Mouse (Mus musculus) thymus, adult 2 months (tissue): ENCODE data around the gene Cdk10. TPM values are rescaled to one million over a fixed set of nuclear protein-coding genes. Genes with fewer than 3 reads are reported as not detected.
"Not testable (repeated sequence)": the region's sequence is repeated elsewhere in the genome, so short reads cannot be mapped to it uniquely, and the experiment has no call there.

Experiments
- DNase-seq: peaks from one replicate; pipeline ENCODE4 v3.0.0; 2021
- H3K27ac ChIP-seq: fragments of 200-500 bp; 2 replicates; pipeline ENCODE4 v1.5.1; 2012; ENCODE audit warnings: low read length, control low read depth; ENCODE audit not compliant: control insufficient read depth, insufficient read depth
- H3K27me3 ChIP-seq: fragments of 200-500 bp; 2 replicates; pipeline ENCODE4 v1.6.1; 2012; ENCODE audit warnings: mild to moderate bottlenecking, low read length, moderate library complexity, mixed read lengths; ENCODE audit not compliant: control insufficient read depth, insufficient read depth
- H3K36me3 ChIP-seq: fragments of 200-500 bp; 2 replicates; pipeline ENCODE4 v1.6.1; 2012; ENCODE audit warnings: mild to moderate bottlenecking, low read length, moderate library complexity; ENCODE audit not compliant: control insufficient read depth, insufficient read depth
- H3K4me1 ChIP-seq: fragments of 200-500 bp; replicated peaks from 2 replicates; pipeline ENCODE4 v1.6.1; 2012; ENCODE audit warnings: low read length; ENCODE audit not compliant: control insufficient read depth, insufficient read depth
- H3K4me3 ChIP-seq: fragments of 200-500 bp; 2 replicates; pipeline ENCODE4 v1.5.1; 2012; ENCODE audit warnings: mild to moderate bottlenecking, low read length, control low read depth, moderate library complexity; ENCODE audit not compliant: control insufficient read depth, insufficient read depth
- CTCF ChIP-seq: fragments of 200-500 bp; IDR thresholded peaks from 2 replicates; pipeline ENCODE4 v1.5.1; 2012; ENCODE audit warnings: mild to moderate bottlenecking, control low read depth, low read length, moderate library complexity, borderline replicate concordance; ENCODE audit not compliant: control insufficient read depth, poor library complexity, insufficient read depth; ENCODE audit errors: extremely low read depth
- POLR2A ChIP-seq: fragments of 200-500 bp; IDR thresholded peaks from 2 replicates; pipeline ENCODE4 v1.6.1; 2012; ENCODE audit warnings: mild to moderate bottlenecking, low read length, control low read depth, moderate library complexity; ENCODE audit not compliant: control insufficient read depth, poor library complexity, insufficient read depth; ENCODE audit errors: extremely low read depth
- WGBS: fragments of 180-500 bp; shearing (Covaris S2); methylation state at CpG from one replicate; pipeline ENCODE4 v1.1.7; 2018; 5-methylcytosine and 5-hydroxymethylcytosine counted together
- polyA plus RNA-seq: library from polyadenylated mRNA; depleted of rRNA; stranded (reverse); fragments of >200 nt; gene quantifications from 2 replicates; pipeline ENCODE4 v1.2.3, GENCODE M21; 2012

Gene Cdk10
- polyA plus RNA-seq, 1 experiment, result 70.8 TPM

- Histone ChIP-seq H3K4me3 (peak overlapping the region; percentile 60), H3K36me3 (peaks cover 11% of the 10 kb centered on the region), H3K27ac (no peak overlapping the region), H3K4me1 (peaks cover 12% of the 10 kb centered on the region), H3K27me3 (no peaks in the 10 kb centered on the region)
- TF ChIP-seq CTCF, result no peak
- TF ChIP-seq POLR2A, result no peak
- no peak for DNase-seq
- WGBS, result 29% methylated on average over 22 of the region's 22 CpGs
These were observed 11.4 kb upstream of the Cdk10 start for GRCm38 (mm10) chr8:123213118-123213772.

GRCm38 (mm10) chr8:123215430-123215829, 9.2 kb upstream of the Cdk10 start:
- Histone ChIP-seq H3K36me3 (no peaks in the 10 kb centered on the region), H3K4me3 (no peak overlapping the region), H3K27me3 (no peaks in the 10 kb centered on the region), H3K27ac (no peak overlapping the region), H3K4me1 (peaks cover 12% of the 10 kb centered on the region)
- no peak for TF ChIP-seq POLR2A
- TF ChIP-seq CTCF, result no peak
- 87% methylated on average over 3 of the region's 3 CpGs for WGBS
- no peak for DNase-seq

GRCm38 (mm10) chr8:123220917-123221316, 3.7 kb upstream of the Cdk10 start:
- H3K4me1 ChIP-seq, result peaks cover 7% of the 10 kb centered on the region
- 18% methylated on average over 1 of the region's 1 CpGs for WGBS
- TF ChIP-seq POLR2A (no peak), CTCF (no peak)
- no peaks in the 10 kb centered on the region for H3K36me3 ChIP-seq
- no peak overlapping the region for H3K4me3 ChIP-seq
- no peak for DNase-seq
- no peaks in the 10 kb centered on the region for H3K27me3 ChIP-seq
- H3K27ac ChIP-seq, result no peak overlapping the region

- DNase-seq, result no peak
- no peaks in the 10 kb centered on the region for H3K27me3 ChIP-seq
- H3K36me3 ChIP-seq, result no peaks in the 10 kb centered on the region
- H3K4me1 ChIP-seq, result peaks cover 7% of the 10 kb centered on the region
- 89% methylated on average over 1 of the region's 1 CpGs for WGBS
- no peak overlapping the region for H3K27ac ChIP-seq
- no peak overlapping the region for H3K4me3 ChIP-seq
- no peak for TF ChIP-seq CTCF
- no peak for TF ChIP-seq POLR2A
These were observed 3.8 kb downstream of the Cdk10 start for GRCm38 (mm10) chr8:123228416-123228815.

- not testable (repeated sequence) for H3K27ac ChIP-seq, H3K27me3 ChIP-seq, DNase-seq, H3K4me3 ChIP-seq, H3K36me3 ChIP-seq, H3K4me1 ChIP-seq
- 88% methylated on average over 11 of the region's 11 CpGs for WGBS
These were observed 5.7 kb downstream of the Cdk10 start for GRCm38 (mm10) chr8:123230326-123230725.

GRCm38 (mm10) chr8:123231742-123232141, 7.1 kb downstream of the Cdk10 start:
- Histone ChIP-seq H3K27ac (no peak overlapping the region), H3K27me3 (no peaks in the 10 kb centered on the region), H3K4me3 (no peak overlapping the region), H3K4me1 (peaks cover 15% of the 10 kb centered on the region), H3K36me3 (no peaks in the 10 kb centered on the region)
- 87% methylated on average over 5 of the region's 5 CpGs for WGBS
- no peak for DNase-seq
- no peak for TF ChIP-seq CTCF
- no peak for TF ChIP-seq POLR2A

- no peaks in the 10 kb centered on the region for H3K36me3 ChIP-seq
- no peak overlapping the region for H3K4me3 ChIP-seq
- H3K27me3 ChIP-seq, result no peaks in the 10 kb centered on the region
- TF ChIP-seq POLR2A, result no peak
- no peak overlapping the region for H3K27ac ChIP-seq
- WGBS, result 80% methylated on average over 7 of the region's 7 CpGs
- DNase-seq, result no peak
- H3K4me1 ChIP-seq, result peaks cover 15% of the 10 kb centered on the region
These were observed 7.9 kb downstream of the Cdk10 start for GRCm38 (mm10) chr8:123232553-123232952.
